Mouse (Mus musculus) granulocyte monocyte progenitor cell, adult 5-6 weeks (primary cell): ENCODE results near the gene Rpusd1. TPM values are rescaled to one million over a fixed set of nuclear protein-coding genes. Genes with fewer than 3 reads are reported as not detected.

Experiments
- ATAC-seq: replicated peaks from 2 replicates; pipeline ENCODE4 v1.8.0; 2016; ENCODE audit warnings: mild to moderate bottlenecking, moderate TSS enrichment, inconsistent platforms; ENCODE audit not compliant: poor library complexity, severe bottlenecking
- total RNA-seq, 2 experiments: library from RNA; stranded (forward) in 1 of 2; stranded (reverse) in 1 of 2; fragments of 200-712, 200-1000 nt in 1 of 2; fragments of >200 nt in 1 of 2; fragmentation: Nextera tagmentation in 1 of 2; gene quantifications; 2 replicates each; pipeline ENCODE4 v1.2.3; 2014 to 2017

Rpusd1 gene
- total RNA-seq (2014; fragmentation: Nextera tagmentation) (10.9 and 15.6 TPM in 2 replicates), total RNA-seq (2017) (4.2 and 6.6 TPM in 2 replicates)

- ATAC-seq: peak; percentile 90
Measured at GRCm38 (mm10) chr17:25727265-25728008, at the start of gene Rpusd1, which contains the start of gene Chtf18. Gene Rpusd1 (plus strand): TSS chr17:25727670. Gene Chtf18 (minus strand): TSS chr17:25727419.

GRCm38 (mm10) chr17:25677969-25678368, 49.5 kb upstream of the Rpusd1 start:
- ATAC-seq: peak; percentile 53; the same call in 1 of the 2 replicates

- ATAC-seq: no peak
Measured at GRCm38 (mm10) chr17:25679818-25680217, 47.7 kb upstream of the Rpusd1 start.

- no peak for ATAC-seq
Measured at GRCm38 (mm10) chr17:25681636-25682035, 45.8 kb upstream of the Rpusd1 start.

- ATAC-seq: peak; percentile 48
Measured at GRCm38 (mm10) chr17:25686323-25686722, 41.1 kb upstream of the Rpusd1 start.

GRCm38 (mm10) chr17:25688922-25689321, 38.5 kb upstream of the Rpusd1 start:
- ATAC-seq: no peak

GRCm38 (mm10) chr17:25696263-25696662, 31.2 kb upstream of the Rpusd1 start:
- no peak for ATAC-seq

GRCm38 (mm10) chr17:25698446-25698845, 29.0 kb upstream of the Rpusd1 start:
- peak; percentile 62 for ATAC-seq

- ATAC-seq: no peak
Measured at GRCm38 (mm10) chr17:25700863-25701496, 26.5 kb upstream of the Rpusd1 start.

- no peak for ATAC-seq
Measured at GRCm38 (mm10) chr17:25709994-25710393, 17.5 kb upstream of the Rpusd1 start.

GRCm38 (mm10) chr17:25711136-25711535, 16.3 kb upstream of the Rpusd1 start:
- ATAC-seq: no peak

- no peak for ATAC-seq
Measured at GRCm38 (mm10) chr17:25715627-25716026, 11.8 kb upstream of the Rpusd1 start.

GRCm38 (mm10) chr17:25716130-25716529, 11.3 kb upstream of the Rpusd1 start:
- no peak for ATAC-seq

- ATAC-seq: 0 out of 2 replicates have a peak, but pooled peaks have one; percentile 25
Measured at GRCm38 (mm10) chr17:25716711-25717637, 10.5 kb upstream of the Rpusd1 start, which contains the start of gene Gng13. Gene Gng13 (plus strand): TSS chr17:25717171.

- no peak for ATAC-seq
Measured at GRCm38 (mm10) chr17:25717691-25718090, 9.8 kb upstream of the Rpusd1 start.

GRCm38 (mm10) chr17:25721476-25721875, 6.0 kb upstream of the Rpusd1 start:
- ATAC-seq: no peak

- no peak for ATAC-seq
Measured at GRCm38 (mm10) chr17:25723470-25723869, 4.0 kb upstream of the Rpusd1 start.

GRCm38 (mm10) chr17:25723919-25724318, 3.6 kb upstream of the Rpusd1 start:
- no peak for ATAC-seq

- no peak for ATAC-seq
Measured at GRCm38 (mm10) chr17:25725264-25725663, 2.2 kb upstream of the Rpusd1 start.

- no peak; the same call in 1 of the 2 replicates for ATAC-seq
Measured at GRCm38 (mm10) chr17:25728009-25728270, 470 bp downstream of the Rpusd1 start.

- peak; percentile 47 for ATAC-seq
Measured at GRCm38 (mm10) chr17:25732082-25732481, 4.6 kb downstream of the Rpusd1 start.
